ENCODE assay signal across 11 mouse cellular contexts in the genomic region with DNA sequence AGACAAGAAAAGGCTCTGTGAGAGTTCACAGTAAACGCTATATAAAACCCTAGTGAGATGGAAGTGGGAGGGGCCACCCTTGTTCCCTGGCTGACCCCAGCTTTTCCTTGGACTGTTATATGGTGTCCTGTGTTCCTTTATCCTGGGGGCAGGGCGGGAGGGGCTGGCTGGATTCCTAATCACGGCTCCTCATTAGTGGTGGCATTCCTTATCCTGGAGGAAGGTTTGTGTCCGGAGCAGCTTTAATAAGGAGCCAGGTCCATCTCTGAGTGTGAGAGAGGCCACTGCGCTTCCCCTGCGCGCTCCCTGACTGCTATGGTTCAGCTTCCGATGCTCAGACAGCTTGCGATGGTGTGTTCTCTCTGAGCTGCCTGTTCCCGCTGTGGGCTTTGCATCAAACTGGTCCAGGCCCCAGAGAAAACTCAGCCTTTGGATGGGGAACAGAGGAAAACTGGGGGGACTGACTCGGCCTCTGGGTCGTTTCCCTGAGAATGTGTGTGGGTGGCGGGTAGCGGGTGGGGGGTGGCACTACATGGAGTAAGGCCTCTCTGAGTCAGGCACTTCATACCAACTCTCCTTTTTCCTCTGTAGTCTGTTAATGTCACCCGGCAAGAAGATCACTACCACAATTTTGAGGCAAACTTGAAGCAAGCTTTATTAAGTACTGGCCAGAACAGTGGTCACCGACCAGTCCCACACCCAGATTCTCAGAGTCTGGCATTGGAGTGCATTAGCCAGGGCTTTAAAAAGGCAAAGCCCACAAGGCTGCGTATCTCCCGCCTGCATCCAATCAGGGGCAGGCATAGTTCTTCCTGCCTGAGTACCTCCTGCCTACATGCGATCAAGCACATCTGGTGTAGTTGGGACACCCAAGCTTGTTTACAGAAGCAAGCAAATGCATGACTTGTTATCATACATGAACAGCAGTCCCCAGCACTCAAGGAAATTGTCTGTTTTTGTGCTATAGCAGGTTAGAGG. TPM values are rescaled to one million over a fixed set of nuclear protein-coding genes. Genes with fewer than 3 reads are reported as not detected.
DNase-seq lines count a peak whose midpoint lies in the region; ATAC-seq and TF ChIP-seq lines count a peak whose summit lies in the region.
"Had no signal": no experiment of that assay in that cellular context is flagged by ENCODE, and none has a peak within 500 bp of the region (broad histone marks: within the 10 kb centered on the region; RNA-seq: fewer than 3 reads in every experiment).

No protein-coding gene starts in this region.

- no peak overlapping the region for H3K4me2 ChIP-seq in midbrain, embryonic 11.5 days
- H3K4me2 ChIP-seq in midbrain, postnatal 0 days (ENCODE audit: low read depth, low read length, poor library complexity, severe bottlenecking): no peak overlapping the region
- no peak overlapping the region for H3K4me2 ChIP-seq in stomach, embryonic 16.5 days (ENCODE audit: low read depth, low read length)
- H3K4me2 ChIP-seq: forebrain, embryonic 13.5 days; liver, embryonic 15.5 days; neural tube, embryonic 12.5 days had no signal

- H3K4me1 ChIP-seq in midbrain, embryonic 11.5 days (ENCODE audit: control insufficient read depth, insufficient read depth, low read length): no peaks in the 10 kb centered on the region; the same call in 1 of the 2 replicates
- no peaks in the 10 kb centered on the region for H3K4me1 ChIP-seq in midbrain, postnatal 0 days (ENCODE audit: insufficient read depth, low read length)
- peaks cover 35% of the 10 kb centered on the region for H3K4me1 ChIP-seq in stomach, embryonic 16.5 days (ENCODE audit: control insufficient read depth, insufficient read depth, low read length)
- H3K4me1 ChIP-seq: liver, embryonic 15.5 days had no signal

- no peaks in the 10 kb centered on the region for H3K36me3 ChIP-seq in midbrain, embryonic 11.5 days (ENCODE audit: control insufficient read depth, insufficient read depth, low read length)
- peaks cover 14% of the 10 kb centered on the region; the same call in 1 of the 2 replicates for H3K36me3 ChIP-seq in midbrain, postnatal 0 days (ENCODE audit: insufficient read depth, low read length)
- no peaks in the 10 kb centered on the region for H3K36me3 ChIP-seq in stomach, embryonic 16.5 days (ENCODE audit: control insufficient read depth, insufficient read depth, low read length)
- H3K36me3 ChIP-seq: liver, embryonic 15.5 days had no signal

- TF ChIP-seq CTCF in midbrain, postnatal 0 days (IDR thresholded peaks at IDR 0.05): no peak
- no peak for TF ChIP-seq CTCF in brain, embryonic 14.5 days (IDR thresholded peaks at IDR 0.05; ENCODE audit: borderline replicate concordance, extremely low read depth, insufficient read depth, insufficient read length)

- H3K27me3 ChIP-seq in midbrain, embryonic 11.5 days (ENCODE audit: control insufficient read depth, insufficient read depth, low read length): no peaks in the 10 kb centered on the region
- no peaks in the 10 kb centered on the region for H3K27me3 ChIP-seq in midbrain, postnatal 0 days (ENCODE audit: insufficient read depth, low read length)
- no peaks in the 10 kb centered on the region for H3K27me3 ChIP-seq in stomach, embryonic 16.5 days (ENCODE audit: control insufficient read depth, insufficient read depth, low read length)
- H3K27me3 ChIP-seq: forebrain, embryonic 13.5 days; neural tube, embryonic 12.5 days had no signal

- H3K27ac ChIP-seq in midbrain, embryonic 11.5 days (ENCODE audit: low read depth, low read length): no peak overlapping the region
- no peak overlapping the region for H3K27ac ChIP-seq in midbrain, postnatal 0 days (ENCODE audit: low read depth, low read length)
- H3K27ac ChIP-seq in stomach, embryonic 16.5 days (ENCODE audit: low read length): peak overlapping the region; percentile 48
- H3K27ac ChIP-seq: forebrain, embryonic 13.5 days; liver, embryonic 15.5 days; neural tube, embryonic 12.5 days had no signal

- TF ChIP-seq POLR2A in brain, embryonic 14.5 days (IDR thresholded peaks at IDR 0.05; ENCODE audit: borderline replicate concordance, extremely low read depth, insufficient read depth, insufficient read length, poor library complexity, severe bottlenecking): no peak

- DNase-seq in midbrain, embryonic 11.5 days (ENCODE audit: low spot score, missing footprints): peak; percentile 81
- no peak for DNase-seq in midbrain, postnatal 0 days (ENCODE audit: low spot score)
- peak; percentile 17 for DNase-seq in brain, embryonic 14.5 days (ENCODE audit: low read depth)
- DNase-seq in forelimb bud, embryonic 11.5 days (ENCODE audit: low read depth, low spot score): peak; percentile 27
- no peak for DNase-seq in adrenal gland, adult (ENCODE audit: inconsistent age in 2 of 2, low spot score in 1 of 2)
- DNase-seq in spleen, postnatal 4 days (ENCODE audit: low spot score in 2 of 2): no peak
- DNase-seq: kidney, postnatal 25 days had no signal

- no peak overlapping the region for H3K4me3 ChIP-seq in midbrain, embryonic 11.5 days (ENCODE audit: low read depth, low read length)
- H3K4me3 ChIP-seq in midbrain, postnatal 0 days (ENCODE audit: low read depth, low read length): no peak overlapping the region
- no peak overlapping the region for H3K4me3 ChIP-seq in stomach, embryonic 16.5 days (replicated peaks; ENCODE audit: low read length)
- H3K4me3 ChIP-seq: forebrain, embryonic 13.5 days; liver, embryonic 15.5 days; neural tube, embryonic 12.5 days had no signal

- H3K9me3 ChIP-seq in midbrain, embryonic 11.5 days (ENCODE audit: control insufficient read depth, low read length): no peaks in the 10 kb centered on the region
- no peaks in the 10 kb centered on the region for H3K9me3 ChIP-seq in midbrain, postnatal 0 days (ENCODE audit: low read length)
- H3K9me3 ChIP-seq in stomach, embryonic 16.5 days (replicated peaks; ENCODE audit: control insufficient read depth, low read length): no peaks in the 10 kb centered on the region
- H3K9me3 ChIP-seq: forebrain, embryonic 13.5 days; liver, embryonic 15.5 days; neural tube, embryonic 12.5 days had no signal

- H3K9ac ChIP-seq in midbrain, embryonic 11.5 days (ENCODE audit: low read length): no peak overlapping the region
- H3K9ac ChIP-seq in midbrain, postnatal 0 days (replicated peaks; ENCODE audit: low read length, poor library complexity, severe bottlenecking): no peak overlapping the region
- H3K9ac ChIP-seq in stomach, embryonic 16.5 days (ENCODE audit: low read length): no peak overlapping the region; the same call in 1 of the 2 replicates
- H3K9ac ChIP-seq: forebrain, embryonic 13.5 days; liver, embryonic 15.5 days; neural tube, embryonic 12.5 days had no signal

- no peak for ATAC-seq in midbrain, embryonic 11.5 days (ENCODE audit: low FRiP score)
- ATAC-seq in midbrain, postnatal 0 days (ENCODE audit: low FRiP score): no peak
- no peak for ATAC-seq in stomach, embryonic 16.5 days (ENCODE audit: insufficient read depth, low FRiP score)
- ATAC-seq: forebrain, embryonic 13.5 days had no signal

- WGBS in midbrain, embryonic 11.5 days: 58% methylated on average over 19 of the region's 19 CpGs
- 62% methylated on average over 19 of the region's 19 CpGs for WGBS in midbrain, postnatal 0 days
- WGBS in stomach, embryonic 16.5 days: 52% methylated on average over 19 of the region's 19 CpGs

RNA-seq across cellular contexts. Expression of a gene that starts 13.9 kb away (rescaled TPM):
- polyA plus RNA-seq in midbrain, embryonic 11.5 days (2014; fragmentation: Nextera tagmentation; extraction: Ambion mirVana): 7.1 and 9.2 TPM in 2 replicates
- total RNA-seq in midbrain, postnatal 0 days (2014; rRNA removed): 31.2 and 31.8 TPM in 2 replicates
- 31.0 and 37.3 TPM in 2 replicates for polyA plus RNA-seq in midbrain, postnatal 0 days (2015; fragmentation: Nextera tagmentation; extraction: Ambion mirVana)
- polyA plus RNA-seq in brain, embryonic 14.5 days (2012; rRNA removed): 23.8 and 31.3 TPM in 2 replicates
- polyA plus RNA-seq in stomach, embryonic 16.5 days (2015; fragmentation: Nextera tagmentation; extraction: Ambion mirVana): 3.9 and 4.7 TPM in 2 replicates

RNA-seq across cellular contexts. Expression of a gene that starts 46.3 kb away (rescaled TPM):
- polyA plus RNA-seq in midbrain, embryonic 11.5 days (2014; fragmentation: Nextera tagmentation; extraction: Ambion mirVana): 0.04 TPM in 1 of 2 replicates, not detected in the other
- total RNA-seq in midbrain, postnatal 0 days (2014; rRNA removed): 0.16 and 0.71 TPM in 2 replicates
- polyA plus RNA-seq in midbrain, postnatal 0 days (2015; fragmentation: Nextera tagmentation; extraction: Ambion mirVana): 0.20 and 0.22 TPM in 2 replicates
- polyA plus RNA-seq in brain, embryonic 14.5 days (2012; rRNA removed): 0.09 and 0.22 TPM in 2 replicates
- polyA plus RNA-seq in stomach, embryonic 16.5 days (2015; fragmentation: Nextera tagmentation; extraction: Ambion mirVana): 6.9 and 8.7 TPM in 2 replicates

Comparison
In these comparisons a context has a peak if more than half of its experiments do, and no peak if none do; other contexts are left out.
1. DNase-seq: peak in midbrain, embryonic 11.5 days (single experiment), brain, embryonic 14.5 days (single experiment) and forelimb bud, embryonic 11.5 days (single experiment); none in midbrain, postnatal 0 days (single experiment), adrenal gland, adult (0 of 2) and spleen, postnatal 4 days (0 of 2).